Mouse (Mus musculus) lung, embryonic 16.5 days (tissue): ENCODE measurements around the gene Hnrnpa3. TPM values are rescaled to one million over a fixed set of nuclear protein-coding genes. Genes with fewer than 3 reads are reported as not detected.

Source experiments
- ATAC-seq: fragments of 200-750 bp; cut with Nextera tagmentation; 2 replicates; pipeline ENCODE4 v1.8.0; 2017; ENCODE audit warnings: low read depth, mild to moderate bottlenecking, moderate library complexity
- H3K27ac ChIP-seq: fragments of 300-500 bp; sonication (generic); 2 replicates; pipeline ENCODE4 v1.5.1; 2014; ENCODE audit warnings: mild to moderate bottlenecking, control low read depth, low read length
- H3K27me3 ChIP-seq: fragments of 300-500 bp; sonication (generic); 2 replicates; pipeline ENCODE4 v1.6.1; 2014; ENCODE audit warnings: low read depth, low read length, mixed read lengths; ENCODE audit not compliant: control insufficient read depth, insufficient read depth
- H3K36me3 ChIP-seq: fragments of 300-500 bp; sonication (generic); 2 replicates; pipeline ENCODE4 v1.6.1; 2014; ENCODE audit warnings: low read length; ENCODE audit not compliant: control insufficient read depth, insufficient read depth
- H3K4me1 ChIP-seq: fragments of 300-500 bp; sonication (generic); replicated peaks from 2 replicates; pipeline ENCODE4 v1.6.1; 2014; ENCODE audit warnings: low read length, mixed read lengths; ENCODE audit not compliant: control insufficient read depth, insufficient read depth
- H3K4me2 ChIP-seq: fragments of 300-500 bp; sonication (generic); 2 replicates; pipeline ENCODE4 v1.6.1; 2014; ENCODE audit warnings: low read depth, low read length, control low read depth
- H3K4me3 ChIP-seq: fragments of 300-500 bp; sonication (generic); 2 replicates; pipeline ENCODE4 v1.5.1; 2014; ENCODE audit warnings: mild to moderate bottlenecking, low read length, control low read depth
- H3K9ac ChIP-seq: fragments of 300-500 bp; sonication (generic); 2 replicates; pipeline ENCODE4 v1.6.1; 2014; ENCODE audit warnings: low read length, control low read depth
- H3K9me3 ChIP-seq: fragments of 300-500 bp; sonication (generic); 2 replicates; pipeline ENCODE4 v1.6.1; 2016; ENCODE audit warnings: low read length; ENCODE audit not compliant: control insufficient read depth
- WGBS: fragments of 180-500 bp; shearing (Covaris S2); extraction: QIAGEN DNeasy Blood & Tissue Kit; methylation state at CpG from one replicate; pipeline ENCODE4 v1.1.7; 2014; 5-methylcytosine and 5-hydroxymethylcytosine counted together
- polyA plus RNA-seq: library from polyadenylated mRNA; unstranded; fragments of >200 nt; fragmentation: Nextera tagmentation; extraction: Ambion mirVana; gene quantifications from 2 replicates; pipeline ENCODE4 v1.2.1, GENCODE M21; 2015

Hnrnpa3 gene
- polyA plus RNA-seq, 1 experiment from 2014 or later = 346 TPM

GRCm38 (mm10) chr2:75704234-75705161, 45.4 kb downstream of the Hnrnpa3 start, which contains the start of gene Nfe2l2:
Gene Nfe2l2, minus strand, starts transcription at chr2:75704641.
- WGBS = under 1% methylated on average over 52 of the region's 58 CpGs

DNA sequence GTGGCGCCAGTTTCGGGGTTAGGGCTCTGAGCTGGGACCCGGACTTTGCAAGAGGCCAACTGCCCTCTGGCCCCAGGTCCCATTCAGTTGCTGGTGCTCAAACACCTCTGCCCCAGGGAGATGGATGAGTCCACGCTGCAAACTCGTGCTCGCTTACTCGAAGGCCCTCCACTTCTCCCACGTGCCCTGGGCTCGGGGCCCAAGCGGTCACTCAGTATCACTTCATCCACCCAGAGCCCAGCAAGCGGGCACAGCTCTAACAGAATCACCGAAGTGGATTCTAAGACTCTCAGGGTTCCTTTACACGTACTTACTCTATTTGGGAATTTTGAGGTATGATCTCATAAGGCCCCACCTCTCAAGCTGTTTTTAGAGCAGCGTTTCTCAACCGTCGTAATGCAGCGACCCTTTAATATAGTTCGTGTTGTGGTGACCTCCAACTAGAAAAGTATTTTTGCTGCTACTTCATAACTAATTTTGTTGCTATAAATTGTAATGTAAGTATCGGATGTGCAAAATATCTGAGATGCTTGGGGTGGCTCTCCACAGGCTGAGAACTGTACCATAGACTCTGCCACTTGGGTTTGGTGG, 46.2 kb downstream of the Hnrnpa3 start:
- Histone ChIP-seq H3K4me3 (peak overlapping the region; percentile 99), H3K36me3 (no peaks in the 10 kb centered on the region), H3K4me1 (peaks cover 36% of the 10 kb centered on the region), H3K27me3 (no peaks in the 10 kb centered on the region), H3K9ac (peak overlapping the region; percentile 97), H3K27ac (peak overlapping the region; percentile 99), H3K4me2 (peak overlapping the region; percentile 91), H3K9me3 (0 out of 2 replicates have a peak, but pooled peaks cover 5% of the 10 kb centered on the region)
- peak; percentile 2; the same call in 1 of the 2 replicates for ATAC-seq
- WGBS = 7% methylated on average over 19 of the region's 19 CpGs

More at GRCm38 (mm10) chr2:75704234-75705161, 45.4 kb downstream of the Hnrnpa3 start, which contains the start of gene Nfe2l2:
- 0 out of 2 replicates have a peak, but pooled peaks cover 3% of the 10 kb centered on the region for H3K9me3 ChIP-seq
- H3K9ac ChIP-seq = peak within 1 kb of the TSS; percentile 97
- H3K4me1 ChIP-seq = peaks cover 40% of the 10 kb centered on the region
- peak; percentile 96 for ATAC-seq
- peak within 1 kb of the TSS; percentile 99 for H3K4me3 ChIP-seq
- no peaks in the 10 kb centered on the region; the same call in 1 of the 2 replicates for H3K36me3 ChIP-seq
- peak within 1 kb of the TSS; percentile 99 for H3K27ac ChIP-seq
- no peaks in the 10 kb centered on the region for H3K27me3 ChIP-seq
- peak within 1 kb of the TSS; percentile 91 for H3K4me2 ChIP-seq

DNA sequence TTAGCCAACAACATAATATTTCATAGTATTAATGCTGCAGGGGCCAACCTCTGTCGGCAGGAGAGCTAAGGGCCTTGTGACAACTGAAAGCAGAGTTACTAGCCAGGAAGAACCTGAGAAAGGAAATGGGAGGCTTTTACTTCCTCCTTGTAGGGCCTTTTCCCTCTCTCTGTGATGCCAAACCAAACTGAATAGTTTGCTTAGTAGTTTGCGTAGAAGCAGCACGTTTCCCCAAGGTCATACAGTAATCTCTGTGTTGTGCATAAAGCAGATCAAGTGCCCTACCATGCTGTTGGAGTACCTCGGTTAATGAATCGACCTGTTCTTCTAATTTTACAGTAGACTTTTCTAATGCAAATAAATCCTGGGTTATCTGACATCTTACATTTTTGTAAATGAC, 47.4 kb downstream of the Hnrnpa3 start:
- Histone ChIP-seq H3K4me3 (no peak overlapping the region), H3K4me2 (no peak overlapping the region), H3K27me3 (no peaks in the 10 kb centered on the region), H3K27ac (peak overlapping the region; percentile 18; the same call in 1 of the 2 replicates), H3K9me3 (0 out of 2 replicates have a peak, but pooled peaks cover 5% of the 10 kb centered on the region), H3K9ac (no peak overlapping the region), H3K4me1 (peaks cover 27% of the 10 kb centered on the region), H3K36me3 (no peaks in the 10 kb centered on the region)
- no peak for ATAC-seq
- 46% methylated on average over 5 of the region's 5 CpGs for WGBS

DNA sequence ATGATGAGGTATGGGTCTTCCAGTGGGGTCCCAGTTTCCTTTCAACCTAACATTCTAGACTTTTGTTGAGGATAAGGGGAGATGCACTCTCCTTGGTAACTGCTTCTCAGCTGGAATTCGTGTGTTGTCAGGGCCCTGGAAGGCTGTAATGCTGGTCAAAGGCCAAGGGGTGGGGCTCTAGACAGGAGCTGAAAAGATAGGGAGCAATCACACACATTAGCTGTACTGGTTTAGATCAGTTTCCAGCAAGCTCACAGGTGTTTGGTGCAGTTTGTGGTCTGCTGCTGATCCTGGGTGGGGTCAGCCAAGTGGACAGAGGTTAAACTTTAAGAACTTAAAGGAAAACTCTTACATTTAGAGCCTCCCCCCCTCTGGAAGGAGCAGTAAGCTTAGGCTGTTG, 48.4 kb downstream of the Hnrnpa3 start:
- H3K4me1 ChIP-seq = peaks cover 19% of the 10 kb centered on the region
- H3K9ac ChIP-seq = no peak overlapping the region
- 17% methylated on average over 1 of the region's 1 CpGs for WGBS
- no peak for ATAC-seq
- H3K4me3 ChIP-seq = no peak overlapping the region
- H3K27me3 ChIP-seq = no peaks in the 10 kb centered on the region
- H3K4me2 ChIP-seq = no peak overlapping the region
- 0 out of 2 replicates have a peak, but pooled peaks cover 5% of the 10 kb centered on the region for H3K9me3 ChIP-seq
- H3K36me3 ChIP-seq = no peaks in the 10 kb centered on the region
- H3K27ac ChIP-seq = no peak overlapping the region

GRCm38 (mm10) chr2:75713083-75713482, 54.0 kb downstream of the Hnrnpa3 start:
- Histone ChIP-seq H3K36me3 (no peaks in the 10 kb centered on the region), H3K9ac (no peak overlapping the region), H3K27me3 (no peaks in the 10 kb centered on the region), H3K4me2 (no peak overlapping the region), H3K4me3 (no peak overlapping the region), H3K9me3 (0 out of 2 replicates have a peak, but pooled peaks cover 5% of the 10 kb centered on the region), H3K27ac (no peak overlapping the region), H3K4me1 (peaks cover 15% of the 10 kb centered on the region)
- ATAC-seq = no peak
- WGBS = 85% methylated on average over 3 of the region's 3 CpGs

- Histone ChIP-seq H3K9ac (no peak overlapping the region), H3K36me3 (no peaks in the 10 kb centered on the region), H3K4me1 (peaks cover 15% of the 10 kb centered on the region), H3K9me3 (no peaks in the 10 kb centered on the region), H3K4me3 (no peak overlapping the region), H3K4me2 (no peak overlapping the region), H3K27me3 (no peaks in the 10 kb centered on the region), H3K27ac (peak overlapping the region; percentile 60)
- peak; percentile 19; the same call in 1 of the 2 replicates for ATAC-seq
- WGBS = 37% methylated on average over 4 of the region's 4 CpGs
Observed at GRCm38 (mm10) chr2:75714766-75715165, 55.7 kb downstream of the Hnrnpa3 start.

- ATAC-seq = peak; percentile 31
- Histone ChIP-seq H3K36me3 (no peaks in the 10 kb centered on the region), H3K27me3 (no peaks in the 10 kb centered on the region), H3K9ac (0 out of 2 replicates have a peak overlapping the region, but pooled peaks have one; percentile 4), H3K4me1 (peaks cover 15% of the 10 kb centered on the region), H3K27ac (peak overlapping the region; percentile 56), H3K4me2 (no peak overlapping the region), H3K4me3 (no peak overlapping the region), H3K9me3 (no peaks in the 10 kb centered on the region)
- WGBS = 50% methylated on average over 12 of the region's 12 CpGs
Observed at GRCm38 (mm10) chr2:75716046-75717016, 57.3 kb downstream of the Hnrnpa3 start.
